Mouse (Mus musculus): ENCODE results near the gene Hspbp1. TPM values are rescaled to one million over a fixed set of nuclear protein-coding genes. Genes with fewer than 3 reads are reported as not detected.

The Hspbp1 gene
- polyA plus RNA-seq, 1 experiment from 2014 or later, result 181 TPM

DNA sequence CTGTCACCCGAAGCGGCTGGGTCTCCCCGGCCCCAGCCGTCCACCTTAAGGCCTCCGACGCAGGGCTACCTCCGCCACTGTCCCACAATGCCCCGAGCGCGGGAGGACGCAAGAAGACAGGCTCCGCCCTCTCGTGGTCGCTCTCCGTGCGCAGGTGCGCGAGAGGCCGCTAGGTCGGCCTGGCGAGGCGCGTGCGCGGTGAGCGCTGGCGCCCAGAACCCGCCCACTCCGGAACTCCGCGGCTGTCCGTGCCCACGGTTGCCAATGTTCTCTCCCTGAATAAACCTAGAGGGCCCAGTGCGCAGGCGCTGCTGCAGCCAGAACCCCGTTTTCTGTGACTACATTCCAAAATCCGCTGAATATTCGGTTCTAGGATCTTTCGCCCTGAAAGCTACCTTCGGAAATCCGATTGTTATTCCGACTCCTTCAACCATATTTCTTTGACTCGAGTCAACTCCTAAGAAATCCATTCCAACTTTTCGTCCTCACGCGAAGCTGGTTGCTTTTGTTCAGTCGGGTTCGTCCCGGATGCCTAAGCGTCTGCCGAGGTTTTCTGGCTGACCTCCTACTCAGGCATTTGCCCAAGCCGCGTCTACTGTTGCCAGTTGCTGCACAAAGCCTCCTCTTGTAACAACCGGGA, 25.8 kb downstream of the Hspbp1 start, which contains the start of gene Ppp6r1:
Gene Ppp6r1 (minus strand): TSS at position 108 of the 640 bp plus-strand sequence.
- Histone ChIP-seq H3K9ac (ENCODE audit: low read depth, low read length) (peak within 1 kb of the TSS; percentile 82), H3K36me3 (ENCODE audit: control insufficient read depth, insufficient read depth, low read length) (peaks cover 9% of the 10 kb centered on the region), H3K4me1 (ENCODE audit: control insufficient read depth, insufficient read depth, low read length) (peaks cover 37% of the 10 kb centered on the region), H3K4me3 (ENCODE audit: low read depth, low read length) (peak within 1 kb of the TSS; percentile 81), H3K27me3 (ENCODE audit: control insufficient read depth, insufficient read depth, low read depth, low read length) (no peaks in the 10 kb centered on the region), H3K4me2 (ENCODE audit: low read length) (peak within 1 kb of the TSS; percentile 89), H3K9me3 (replicated peaks; ENCODE audit: control insufficient read depth, low read length, poor library complexity, severe bottlenecking) (no peaks in the 10 kb centered on the region), H3K27ac (ENCODE audit: low read length) (peak within 1 kb of the TSS; percentile 94)
- WGBS, result under 1% methylated on average over 54 of the region's 54 CpGs
- ATAC-seq, result peak; percentile 98

DNA sequence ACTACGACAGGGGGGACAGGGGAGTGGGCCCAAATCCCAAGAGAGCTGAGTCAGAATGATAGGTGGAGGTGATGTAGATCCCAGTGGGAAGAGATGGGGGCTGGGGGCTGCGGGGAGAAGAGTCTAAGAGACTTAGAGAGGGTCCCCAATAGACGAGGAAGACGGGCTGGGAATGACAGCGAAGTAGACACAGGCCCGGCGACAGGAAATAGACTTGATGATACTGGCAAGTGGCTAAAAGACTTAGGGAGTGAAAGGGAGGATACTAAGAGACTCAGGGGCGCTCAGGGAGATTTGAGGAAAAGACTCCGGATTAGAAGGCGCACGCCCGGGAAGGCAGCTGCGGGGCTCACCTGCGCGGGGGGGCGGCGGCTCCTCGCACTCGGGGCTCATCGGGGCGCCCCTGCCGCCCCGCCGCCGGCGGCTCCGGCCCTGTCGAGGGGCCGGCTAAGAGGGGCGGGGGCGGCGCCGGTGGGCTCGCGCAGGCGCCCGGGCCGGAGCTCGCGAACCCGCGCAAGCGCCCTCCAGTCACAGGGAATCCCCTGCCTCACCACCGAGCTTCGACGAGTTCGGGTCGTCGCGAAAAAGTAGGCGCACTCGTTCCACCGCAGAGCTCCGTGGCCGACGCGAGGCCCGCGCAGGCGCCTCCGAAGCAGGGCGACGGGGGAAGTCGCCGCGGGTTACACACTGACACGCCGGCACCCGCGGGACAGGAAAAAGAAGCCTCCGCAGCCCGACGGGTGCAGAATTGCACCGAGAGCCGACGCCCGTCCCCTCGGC, 26.6 kb downstream of the Hspbp1 start:
- no peaks in the 10 kb centered on the region for H3K27me3 ChIP-seq (ENCODE audit: control insufficient read depth, insufficient read depth, low read depth, low read length)
- ATAC-seq, result peak; percentile 85
- WGBS, result 1% methylated on average over 52 of the region's 78 CpGs
- H3K9me3 ChIP-seq (replicated peaks; ENCODE audit: control insufficient read depth, low read length, poor library complexity, severe bottlenecking), result no peaks in the 10 kb centered on the region
- peaks cover 37% of the 10 kb centered on the region for H3K4me1 ChIP-seq (ENCODE audit: control insufficient read depth, insufficient read depth, low read length)
- peak overlapping the region; percentile 81 for H3K4me3 ChIP-seq (ENCODE audit: low read depth, low read length)
- peak overlapping the region; percentile 89 for H3K4me2 ChIP-seq (ENCODE audit: low read length)
- peak overlapping the region; percentile 94 for H3K27ac ChIP-seq (ENCODE audit: low read length)
- peak overlapping the region; percentile 82 for H3K9ac ChIP-seq (ENCODE audit: low read depth, low read length)
- H3K36me3 ChIP-seq (ENCODE audit: control insufficient read depth, insufficient read depth, low read length), result peaks cover 6% of the 10 kb centered on the region

DNA sequence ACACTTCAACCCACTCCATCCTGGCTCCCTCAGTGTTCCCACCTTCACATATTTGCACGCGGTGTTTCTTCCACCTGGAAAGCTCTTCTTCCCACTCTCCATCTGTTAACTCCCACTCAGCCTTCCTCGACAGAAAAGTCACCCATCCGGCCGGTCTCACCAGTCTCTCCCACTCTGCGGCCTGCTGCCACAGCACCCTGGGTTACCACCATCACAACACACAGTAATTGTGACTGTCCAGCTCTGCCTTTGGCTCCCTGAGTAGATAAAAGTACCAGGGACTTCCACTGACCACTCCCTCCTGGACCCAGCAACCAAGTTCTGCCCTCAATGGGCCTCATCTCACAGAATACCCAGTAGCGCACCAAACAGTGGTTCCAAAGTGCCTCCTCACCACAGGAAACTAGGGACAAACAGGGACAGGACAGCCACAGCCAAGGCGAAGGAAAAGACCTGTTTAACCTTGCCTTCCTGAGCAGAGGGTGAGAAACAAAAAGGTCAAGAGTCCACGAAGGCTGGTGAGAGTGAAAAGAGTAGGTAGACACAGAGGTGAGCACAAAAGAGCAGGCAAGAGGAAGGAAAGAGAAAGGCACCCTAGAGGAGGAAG, 27.2 kb downstream of the Hspbp1 start:
- Histone ChIP-seq H3K4me2 (ENCODE audit: low read length) (peak overlapping the region; percentile 89), H3K9ac (ENCODE audit: low read depth, low read length) (peak overlapping the region; percentile 82), H3K36me3 (ENCODE audit: control insufficient read depth, insufficient read depth, low read length) (peaks cover 4% of the 10 kb centered on the region; the same call in 1 of the 2 replicates), H3K9me3 (replicated peaks; ENCODE audit: control insufficient read depth, low read length, poor library complexity, severe bottlenecking) (no peaks in the 10 kb centered on the region), H3K27me3 (ENCODE audit: control insufficient read depth, insufficient read depth, low read depth, low read length) (no peaks in the 10 kb centered on the region), H3K4me1 (ENCODE audit: control insufficient read depth, insufficient read depth, low read length) (peaks cover 37% of the 10 kb centered on the region), H3K4me3 (ENCODE audit: low read depth, low read length) (peak overlapping the region; percentile 81), H3K27ac (ENCODE audit: low read length) (no peak overlapping the region)
- ATAC-seq, result no peak
- WGBS, result 57% methylated on average over 9 of the region's 9 CpGs

DNA sequence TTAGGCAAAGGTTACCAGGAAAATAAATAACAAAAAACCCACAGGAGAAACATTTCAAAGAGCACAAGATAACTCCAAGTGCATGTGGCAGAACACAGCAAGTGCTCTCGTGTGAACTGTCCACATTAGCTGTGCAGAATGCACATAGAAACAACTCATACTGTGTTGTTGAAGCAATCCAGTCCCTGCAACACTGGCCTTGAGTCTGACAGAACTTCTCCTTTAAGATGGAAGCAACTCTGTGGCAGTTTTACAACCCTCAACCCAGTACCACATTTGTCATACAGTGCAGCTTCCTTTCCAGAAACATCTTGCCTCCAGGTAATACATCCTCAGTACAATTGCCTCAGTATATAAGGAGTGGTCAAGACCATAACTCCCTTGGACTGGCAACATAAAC, 28.1 kb downstream of the Hspbp1 start:
- Histone ChIP-seq H3K4me2 (ENCODE audit: low read length) (peak overlapping the region; percentile 89), H3K4me1 (ENCODE audit: control insufficient read depth, insufficient read depth, low read length) (peaks cover 37% of the 10 kb centered on the region), H3K9me3 (replicated peaks; ENCODE audit: control insufficient read depth, low read length, poor library complexity, severe bottlenecking) (no peaks in the 10 kb centered on the region), H3K36me3 (ENCODE audit: control insufficient read depth, insufficient read depth, low read length) (no peaks in the 10 kb centered on the region), H3K4me3 (ENCODE audit: low read depth, low read length) (no peak overlapping the region), H3K9ac (ENCODE audit: low read depth, low read length) (0 out of 2 replicates have a peak overlapping the region, but pooled peaks have one; percentile 82), H3K27ac (ENCODE audit: low read length) (no peak overlapping the region), H3K27me3 (ENCODE audit: control insufficient read depth, insufficient read depth, low read depth, low read length) (no peaks in the 10 kb centered on the region)
- ATAC-seq, result no peak
- WGBS, result 72% methylated on average over 1 of the region's 1 CpGs

DNA sequence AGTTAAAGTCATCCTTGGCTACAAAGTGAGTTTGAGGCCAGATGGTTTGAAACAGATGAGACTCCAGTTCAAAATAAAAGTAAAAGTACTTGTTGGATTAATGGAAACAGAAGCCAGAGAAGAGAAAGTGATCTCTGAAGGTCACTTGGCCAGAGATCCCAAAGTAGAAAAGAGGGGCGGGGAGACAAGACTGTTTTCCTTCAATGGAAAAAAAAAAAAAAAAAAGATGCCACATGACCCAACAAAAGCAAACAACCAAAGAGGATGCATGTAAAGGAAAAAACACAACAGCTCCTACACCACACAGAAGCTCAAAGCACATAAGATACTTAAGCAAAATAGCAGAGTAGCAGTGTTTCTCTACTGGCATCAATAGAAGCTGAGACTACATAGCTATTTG, 29.0 kb downstream of the Hspbp1 start:
- Histone ChIP-seq H3K9me3 (replicated peaks; ENCODE audit: control insufficient read depth, low read length, poor library complexity, severe bottlenecking) (no peaks in the 10 kb centered on the region), H3K4me2 (ENCODE audit: low read length) (no peak overlapping the region), H3K4me1 (ENCODE audit: control insufficient read depth, insufficient read depth, low read length) (peaks cover 42% of the 10 kb centered on the region)

DNA sequence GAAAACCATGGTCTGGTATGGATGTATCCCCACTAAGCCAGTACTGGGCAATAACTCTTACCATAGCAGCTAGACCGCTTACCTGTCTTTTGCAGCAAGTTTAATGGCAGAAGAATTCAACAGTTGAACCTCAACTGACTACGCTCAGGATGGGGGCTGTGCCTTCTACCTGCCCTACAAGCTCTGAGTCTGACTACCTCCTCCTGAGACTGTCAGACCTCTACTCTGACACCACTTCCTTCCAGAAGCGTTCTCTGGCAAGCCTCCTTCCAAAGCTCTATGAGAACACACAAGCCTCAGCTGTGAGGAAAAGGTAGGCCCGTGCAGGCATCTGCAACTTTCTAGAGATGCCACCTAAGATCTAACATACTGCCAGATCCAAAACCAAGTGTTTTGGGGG, 29.5 kb downstream of the Hspbp1 start:
- H3K27ac ChIP-seq (ENCODE audit: low read length), result no peak overlapping the region
- H3K9ac ChIP-seq (ENCODE audit: low read depth, low read length), result no peak overlapping the region
- H3K4me1 ChIP-seq (ENCODE audit: control insufficient read depth, insufficient read depth, low read length), result peaks cover 39% of the 10 kb centered on the region
- no peaks in the 10 kb centered on the region for H3K36me3 ChIP-seq (ENCODE audit: control insufficient read depth, insufficient read depth, low read length)
- no peaks in the 10 kb centered on the region for H3K9me3 ChIP-seq (replicated peaks; ENCODE audit: control insufficient read depth, low read length, poor library complexity, severe bottlenecking)
- no peak overlapping the region for H3K4me3 ChIP-seq (ENCODE audit: low read depth, low read length)
- H3K27me3 ChIP-seq (ENCODE audit: control insufficient read depth, insufficient read depth, low read depth, low read length), result no peaks in the 10 kb centered on the region
- 92% methylated on average over 4 of the region's 4 CpGs for WGBS
- no peak overlapping the region for H3K4me2 ChIP-seq (ENCODE audit: low read length)
- ATAC-seq, result no peak

More for the DNA sequence above, 29.0 kb downstream of the Hspbp1 start:
- ATAC-seq, result no peak
- Histone ChIP-seq H3K27me3 (ENCODE audit: control insufficient read depth, insufficient read depth, low read depth, low read length) (no peaks in the 10 kb centered on the region), H3K9ac (ENCODE audit: low read depth, low read length) (no peak overlapping the region), H3K36me3 (ENCODE audit: control insufficient read depth, insufficient read depth, low read length) (no peaks in the 10 kb centered on the region), H3K4me3 (ENCODE audit: low read depth, low read length) (no peak overlapping the region), H3K27ac (ENCODE audit: low read length) (no peak overlapping the region)
- 81% methylated on average over 1 of the region's 1 CpGs for whole genome bisulfite sequencing

DNA sequence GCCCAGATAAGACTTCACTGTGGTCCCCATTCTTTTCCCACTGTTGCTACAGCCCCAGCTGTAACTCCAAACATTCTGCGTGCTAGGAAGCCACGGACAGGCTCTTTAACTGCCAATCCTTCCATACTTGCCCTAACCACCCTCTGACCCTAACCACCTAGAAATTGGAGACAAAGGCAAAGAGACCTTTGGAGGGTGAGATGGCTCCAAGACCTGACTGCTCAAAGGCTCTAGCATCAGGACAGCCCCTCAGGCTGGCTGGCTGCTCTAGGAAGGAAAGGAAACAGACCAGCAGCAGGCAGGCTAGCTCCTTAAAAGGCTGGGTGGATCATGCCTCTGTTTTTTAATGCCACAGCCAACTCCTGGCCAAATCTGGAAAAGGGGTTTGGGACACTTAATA, 30.6 kb downstream of the Hspbp1 start:
- Histone ChIP-seq H3K4me1 (ENCODE audit: control insufficient read depth, insufficient read depth, low read length) (peaks cover 32% of the 10 kb centered on the region), H3K9ac (ENCODE audit: low read depth, low read length) (no peak overlapping the region), H3K4me2 (ENCODE audit: low read length) (no peak overlapping the region), H3K36me3 (ENCODE audit: control insufficient read depth, insufficient read depth, low read length) (no peaks in the 10 kb centered on the region), H3K27me3 (ENCODE audit: control insufficient read depth, insufficient read depth, low read depth, low read length) (no peaks in the 10 kb centered on the region), H3K9me3 (replicated peaks; ENCODE audit: control insufficient read depth, low read length, poor library complexity, severe bottlenecking) (no peaks in the 10 kb centered on the region), H3K4me3 (ENCODE audit: low read depth, low read length) (no peak overlapping the region), H3K27ac (ENCODE audit: low read length) (no peak overlapping the region)
- WGBS, result 93% methylated on average over 2 of the region's 2 CpGs
- ATAC-seq, result no peak

DNA sequence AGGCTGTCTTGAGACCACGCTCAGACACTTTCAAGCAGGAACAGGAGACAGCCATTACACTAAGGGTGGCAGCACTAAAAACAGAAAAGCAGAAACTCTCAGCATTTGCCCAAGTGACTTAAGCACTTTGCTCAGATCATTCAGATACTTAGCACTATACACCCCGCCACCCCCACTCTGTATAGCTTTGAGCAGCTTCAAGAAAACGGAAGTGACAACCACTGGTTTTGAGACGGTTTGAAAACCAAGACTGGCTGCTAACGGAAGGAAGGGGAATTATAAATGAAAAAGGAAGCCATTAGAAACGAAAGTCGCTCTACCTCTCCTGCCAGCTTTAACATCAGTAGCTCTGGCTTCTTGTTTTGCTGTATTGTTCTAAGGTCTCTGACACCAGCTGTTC, 31.1 kb downstream of the Hspbp1 start:
- whole genome bisulfite sequencing, result 84% methylated on average over 7 of the region's 7 CpGs

DNA sequence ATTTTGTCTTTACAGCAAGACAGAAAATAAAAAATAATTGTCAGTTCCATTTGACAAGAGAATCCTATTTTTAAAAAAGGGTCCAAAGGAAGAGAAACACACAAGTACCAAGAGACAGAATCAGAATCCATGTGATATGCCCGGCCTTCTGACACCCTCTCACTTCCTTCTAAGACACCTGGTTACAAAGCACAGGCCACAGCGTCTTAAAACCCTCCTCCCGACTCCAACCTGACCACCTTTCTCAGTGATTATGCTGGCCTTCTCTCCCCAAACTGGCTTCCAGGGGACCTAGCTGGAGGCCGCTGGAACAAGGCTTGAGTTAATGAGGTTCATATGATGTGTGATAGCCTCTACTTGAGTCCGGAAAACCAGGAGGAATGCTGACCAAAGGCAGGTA, 31.5 kb downstream of the Hspbp1 start:
- H3K27me3 ChIP-seq (ENCODE audit: control insufficient read depth, insufficient read depth, low read depth, low read length), result no peaks in the 10 kb centered on the region
- WGBS, result 86% methylated on average over 5 of the region's 5 CpGs
- H3K4me1 ChIP-seq (ENCODE audit: control insufficient read depth, insufficient read depth, low read length), result peaks cover 32% of the 10 kb centered on the region
- no peak overlapping the region for H3K4me3 ChIP-seq (ENCODE audit: low read depth, low read length)
- H3K4me2 ChIP-seq (ENCODE audit: low read length), result no peak overlapping the region
- no peaks in the 10 kb centered on the region for H3K9me3 ChIP-seq (replicated peaks; ENCODE audit: control insufficient read depth, low read length, poor library complexity, severe bottlenecking)
- no peak overlapping the region for H3K27ac ChIP-seq (ENCODE audit: low read length)
- ATAC-seq, result no peak
- H3K9ac ChIP-seq (ENCODE audit: low read depth, low read length), result no peak overlapping the region
- no peaks in the 10 kb centered on the region for H3K36me3 ChIP-seq (ENCODE audit: control insufficient read depth, insufficient read depth, low read length)

More for the DNA sequence above, 31.1 kb downstream of the Hspbp1 start:
- Histone ChIP-seq H3K9ac (ENCODE audit: low read depth, low read length) (no peak overlapping the region), H3K27ac (ENCODE audit: low read length) (no peak overlapping the region), H3K4me2 (ENCODE audit: low read length) (no peak overlapping the region), H3K4me3 (ENCODE audit: low read depth, low read length) (no peak overlapping the region), H3K4me1 (ENCODE audit: control insufficient read depth, insufficient read depth, low read length) (peaks cover 32% of the 10 kb centered on the region), H3K9me3 (replicated peaks; ENCODE audit: control insufficient read depth, low read length, poor library complexity, severe bottlenecking) (no peaks in the 10 kb centered on the region), H3K36me3 (ENCODE audit: control insufficient read depth, insufficient read depth, low read length) (no peaks in the 10 kb centered on the region), H3K27me3 (ENCODE audit: control insufficient read depth, insufficient read depth, low read depth, low read length) (no peaks in the 10 kb centered on the region)
- ATAC-seq, result no peak

Measured in midbrain, embryonic 16.5 days (tissue).